Mouse (Mus musculus) brown adipose tissue, adult 24 weeks (tissue): ENCODE results near the gene Synpr. TPM values are rescaled to one million over a fixed set of nuclear protein-coding genes. Genes with fewer than 3 reads are reported as not detected.

Source experiments
- H3K27ac ChIP-seq: fragments of 200-500 bp; replicated peaks from 2 replicates; pipeline ENCODE4 v1.5.1; 2012; ENCODE audit warnings: low read depth, mild to moderate bottlenecking, low read length
- H3K4me1 ChIP-seq: fragments of 200-500 bp; 2 replicates; pipeline ENCODE4 v1.6.1; 2012; ENCODE audit warnings: low read length, mixed read lengths; ENCODE audit not compliant: control insufficient read depth, insufficient read depth, insufficient read length
- H3K4me3 ChIP-seq: fragments of 200-500 bp; 2 replicates; pipeline ENCODE4 v1.5.1; 2012; ENCODE audit warnings: low read depth, mild to moderate bottlenecking, low read length, moderate library complexity; ENCODE audit not compliant: insufficient read depth
- polyA plus RNA-seq: library from polyadenylated mRNA; stranded (reverse); fragments of >200 nt; gene quantifications from 2 replicates; pipeline ENCODE4 v1.2.4, GENCODE M21; 2012; ENCODE audit not compliant: missing spikeins, insufficient read depth, insufficient read length

The Synpr gene
- polyA plus RNA-seq, 1 experiment = not detected

DNA sequence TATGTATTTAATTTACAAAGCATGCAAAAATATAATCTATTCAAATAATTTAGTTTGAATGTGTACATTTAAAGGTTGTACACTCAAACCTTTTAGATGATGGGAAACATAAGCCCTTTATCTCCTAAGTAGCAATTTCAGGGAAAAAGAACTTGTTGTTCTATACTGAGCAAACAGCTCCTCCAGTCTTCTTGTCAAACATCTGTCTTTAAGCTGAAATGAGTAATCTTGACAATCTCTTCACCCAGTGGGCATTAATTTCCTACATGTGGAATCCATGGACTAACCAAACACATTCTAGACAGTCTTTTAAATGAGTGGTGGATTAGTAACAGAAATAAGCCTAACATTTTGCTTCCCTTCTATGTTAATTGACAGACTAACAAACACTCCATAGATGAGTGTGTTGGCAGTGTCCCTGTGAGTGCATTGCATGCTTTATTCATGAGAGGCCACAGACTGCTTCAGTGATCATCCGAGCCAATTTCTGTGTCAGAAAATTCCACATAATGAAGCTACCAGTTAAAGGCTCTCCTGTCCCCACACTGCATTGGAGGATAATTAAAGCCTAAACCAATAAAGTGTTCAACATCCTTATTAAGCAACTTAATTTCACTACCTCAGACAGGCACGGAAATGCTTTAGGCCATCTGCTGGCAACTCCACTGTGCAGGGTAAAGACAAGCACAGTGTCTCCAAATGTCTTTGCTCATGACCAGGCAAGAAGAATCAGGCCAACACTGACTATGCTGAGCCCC is 367.1 kb downstream of the Synpr start:
- no peak overlapping the region for H3K4me3 ChIP-seq
- H3K4me1 ChIP-seq = no peaks in the 10 kb centered on the region

More for the DNA sequence above, 367.1 kb downstream of the Synpr start:
- no peak overlapping the region for H3K27ac ChIP-seq
